9 mouse cellular contexts compared by ENCODE assay signal in genomic region chr1:155530561-155531457, GRCm38 (mm10). TPM values are rescaled to one million over a fixed set of nuclear protein-coding genes. Genes with fewer than 3 reads are reported as not detected.
DNase-seq lines count a peak whose midpoint lies in the region; ATAC-seq and TF ChIP-seq lines count a peak whose summit lies in the region.
"Had no signal": no experiment of that assay in that cellular context is flagged by ENCODE, and none has a peak within 500 bp of the region (broad histone marks: within the 10 kb centered on the region; RNA-seq: fewer than 3 reads in every experiment).

No protein-coding gene starts in this region.

- H3K4me3 ChIP-seq in kidney, postnatal 0 days (replicated peaks; ENCODE audit: low read depth, low read length) = 0 out of 2 replicates have a peak overlapping the region, but pooled peaks have one; percentile 1
- peak overlapping the region; percentile 18; the same call in 1 of the 2 replicates for H3K4me3 ChIP-seq in cortical plate, adult 2 months (ENCODE audit: insufficient read depth, low read length)
- no peak overlapping the region for H3K4me3 ChIP-seq in heart, postnatal 0 days (ENCODE audit: low read depth, low read length)
- H3K4me3 ChIP-seq in neural tube, embryonic 11.5 days (ENCODE audit: low read depth, low read length) = no peak overlapping the region
- H3K4me3 ChIP-seq: liver, embryonic 15.5 days had no signal

- no peak for TF ChIP-seq POLR2A in cortical plate, adult 2 months (IDR thresholded peaks at IDR 0.05; ENCODE audit: extremely low read depth, insufficient read depth, low read length)

- no peak for DNase-seq in kidney, postnatal 0 days (ENCODE audit: low spot score)
- DNase-seq in kidney, postnatal 36 days = no peak
- no peak for DNase-seq in heart, postnatal 0 days (ENCODE audit: low spot score)
- DNase-seq in neural tube, embryonic 11.5 days (ENCODE audit: low spot score) = peak; percentile 47
- no peak for DNase-seq in layer of hippocampus, postnatal 25 days (ENCODE audit: extremely low spot score in 1 of 2, low spot score in 1 of 2)
- no peak for DNase-seq in right cerebral cortex, adult 18-20 months

- no peak for TF ChIP-seq CTCF in kidney, postnatal 0 days (IDR thresholded peaks at IDR 0.05; ENCODE audit: low read depth)
- TF ChIP-seq CTCF in cortical plate, adult 2 months (IDR thresholded peaks at IDR 0.05; ENCODE audit: extremely low read depth, insufficient read depth, low read length) = no peak
- TF ChIP-seq CTCF in heart, postnatal 0 days (IDR thresholded peaks at IDR 0.05; ENCODE audit: low read depth) = no peak

- WGBS in kidney, postnatal 0 days = 52% methylated on average over 21 of the region's 21 CpGs
- WGBS in heart, postnatal 0 days = 49% methylated on average over 21 of the region's 21 CpGs
- 45% methylated on average over 21 of the region's 21 CpGs for whole genome bisulfite sequencing in neural tube, embryonic 11.5 days

- H3K9ac ChIP-seq in kidney, postnatal 0 days (ENCODE audit: low read depth, low read length) = no peak overlapping the region
- no peak overlapping the region for H3K9ac ChIP-seq in heart, postnatal 0 days (replicated peaks; ENCODE audit: low read depth, low read length)
- H3K9ac ChIP-seq in neural tube, embryonic 11.5 days (ENCODE audit: low read length) = 0 out of 2 replicates have a peak overlapping the region, but pooled peaks have one; percentile 14
- H3K9ac ChIP-seq: liver, embryonic 15.5 days had no signal

- H3K4me2 ChIP-seq in kidney, postnatal 0 days (ENCODE audit: low read length) = peak overlapping the region; percentile 28; the same call in 1 of the 2 replicates
- H3K4me2 ChIP-seq in heart, postnatal 0 days (ENCODE audit: low read depth, low read length) = peak overlapping the region; percentile 29
- peak overlapping the region; percentile 22 for H3K4me2 ChIP-seq in neural tube, embryonic 11.5 days (ENCODE audit: low read depth)
- H3K4me2 ChIP-seq: liver, embryonic 15.5 days had no signal

- H3K9me3 ChIP-seq in kidney, postnatal 0 days (replicated peaks; ENCODE audit: low read length) = no peaks in the 10 kb centered on the region
- no peaks in the 10 kb centered on the region for H3K9me3 ChIP-seq in heart, postnatal 0 days (replicated peaks; ENCODE audit: control insufficient read depth, low read length)
- no peaks in the 10 kb centered on the region for H3K9me3 ChIP-seq in neural tube, embryonic 11.5 days (ENCODE audit: control insufficient read depth, low read length)
- H3K9me3 ChIP-seq: liver, embryonic 15.5 days had no signal

- 0 out of 2 replicates have a peak, but pooled peaks cover 6% of the 10 kb centered on the region for H3K4me1 ChIP-seq in kidney, postnatal 0 days (replicated peaks; ENCODE audit: insufficient read depth, low read length)
- H3K4me1 ChIP-seq in cortical plate, adult 2 months (ENCODE audit: control insufficient read depth, insufficient read depth, low read length) = peaks cover 1% of the 10 kb centered on the region; the same call in 1 of the 2 replicates
- H3K4me1 ChIP-seq in heart, postnatal 0 days (ENCODE audit: control insufficient read depth, insufficient read depth) = peaks cover 34% of the 10 kb centered on the region
- peaks cover 18% of the 10 kb centered on the region for H3K4me1 ChIP-seq in neural tube, embryonic 11.5 days (ENCODE audit: control insufficient read depth, insufficient read depth, low read length)
- H3K4me1 ChIP-seq: liver, embryonic 15.5 days had no signal

- H3K36me3 ChIP-seq in kidney, postnatal 0 days (ENCODE audit: insufficient read depth, low read length) = no peaks in the 10 kb centered on the region
- H3K36me3 ChIP-seq in heart, postnatal 0 days (replicated peaks; ENCODE audit: control insufficient read depth, insufficient read depth, low read length) = no peaks in the 10 kb centered on the region
- H3K36me3 ChIP-seq in neural tube, embryonic 11.5 days (ENCODE audit: control insufficient read depth, insufficient read depth, low read length) = no peaks in the 10 kb centered on the region
- H3K36me3 ChIP-seq: liver, embryonic 15.5 days had no signal

- H3K27me3 ChIP-seq in kidney, postnatal 0 days (ENCODE audit: insufficient read depth, low read length) = no peaks in the 10 kb centered on the region
- H3K27me3 ChIP-seq in heart, postnatal 0 days (ENCODE audit: control insufficient read depth, insufficient read depth, low read length) = no peaks in the 10 kb centered on the region
- no peaks in the 10 kb centered on the region for H3K27me3 ChIP-seq in neural tube, embryonic 11.5 days (ENCODE audit: control insufficient read depth, insufficient read depth, low read length)

- no peak for TF ChIP-seq EP300 in heart, postnatal 0 days (IDR thresholded peaks at IDR 0.05; ENCODE audit: low read depth)

- no peak for ATAC-seq in kidney, postnatal 0 days (replicated peaks; ENCODE audit: low FRiP score, low read depth)
- no peak for ATAC-seq in heart, postnatal 0 days (ENCODE audit: insufficient read depth, low read depth)
- peak; percentile 42 for ATAC-seq in neural tube, embryonic 11.5 days (ENCODE audit: insufficient read depth, low FRiP score, low TSS enrichment)
- ATAC-seq in activated CD4-positive, CD25-positive, alpha-beta regulatory T cell, adult 4 months = no peak

- no peak overlapping the region for H3K27ac ChIP-seq in kidney, postnatal 0 days
- H3K27ac ChIP-seq in cortical plate, adult 2 months (ENCODE audit: insufficient read depth, low read length) = no peak overlapping the region
- peak overlapping the region; percentile 47; the same call in 1 of the 2 replicates for H3K27ac ChIP-seq in heart, postnatal 0 days (ENCODE audit: low read depth)
- 0 out of 2 replicates have a peak overlapping the region, but pooled peaks have one; percentile 14 for H3K27ac ChIP-seq in neural tube, embryonic 11.5 days (ENCODE audit: low read depth, low read length)
- H3K27ac ChIP-seq: liver, embryonic 15.5 days had no signal

RNA-seq across cellular contexts. Expression of gene Acbd6, which starts 27.1 kb away (rescaled TPM):
- 88.9 and 96.8 TPM in 2 replicates for polyA plus RNA-seq in kidney, postnatal 0 days (2015; fragmentation: Nextera tagmentation; extraction: Ambion mirVana)
- polyA plus RNA-seq in cortical plate, adult 2 months (2012; rRNA removed) = 82.2 and 84.2 TPM in 2 replicates
- total RNA-seq in heart, postnatal 0 days (2014; rRNA removed; ENCODE audit: low replicate concordance) = 46.3 and 63.6 TPM in 2 replicates
- polyA plus RNA-seq in heart, postnatal 0 days (2015; fragmentation: Nextera tagmentation; extraction: Ambion mirVana) = 55.0 and 55.7 TPM in 2 replicates
- polyA plus RNA-seq in neural tube, embryonic 11.5 days (2014; fragmentation: Nextera tagmentation; extraction: Ambion mirVana) = 72.3 and 82.6 TPM in 2 replicates
- 10 to 100 TPM in 1 of 2 experiments, 1 to 10 TPM in 1; 5.5 to 12.7 TPM for polyA plus RNA-seq in activated CD4-positive, CD25-positive, alpha-beta regulatory T cell, adult 4 months (2017; shearing (Covaris generic))
- 10 to 100 TPM; 92.0 to 97.1 TPM for total RNA-seq in layer of hippocampus, postnatal 25 days (2021)

Comparison
In these comparisons a context has a peak if more than half of its experiments do, and no peak if none do; other contexts are left out.
1. H3K27ac ChIP-seq: peak in heart, postnatal 0 days (single experiment) and neural tube, embryonic 11.5 days (single experiment); none in kidney, postnatal 0 days (single experiment) and cortical plate, adult 2 months (single experiment).
2. H3K4me3 ChIP-seq: peak in kidney, postnatal 0 days (single experiment) and cortical plate, adult 2 months (single experiment); none in heart, postnatal 0 days (single experiment) and neural tube, embryonic 11.5 days (single experiment).
3. Peak in every context shown above with its lines, with median percentiles within 50 percentile points of each other: H3K4me2 ChIP-seq.